Mouse (Mus musculus): ENCODE data around the gene 9030025P20Rik. TPM values are rescaled to one million over a fixed set of nuclear protein-coding genes. Genes with fewer than 3 reads are reported as not detected.
"Not testable (repeated sequence)": the region's sequence is repeated elsewhere in the genome, so short reads cannot be mapped to it uniquely, and the experiment has no call there.

9030025P20Rik gene
- 10.1 and 13.0 TPM in 2 replicates for polyA plus RNA-seq (2014; fragmentation: Nextera tagmentation; extraction: Ambion mirVana)

- not testable (repeated sequence) for H3K4me2 ChIP-seq (replicated peaks; ENCODE audit: low read depth, low read length); H3K4me3 ChIP-seq (ENCODE audit: low read depth, low read length); H3K27me3 ChIP-seq (ENCODE audit: control insufficient read depth, insufficient read depth, low read length); H3K4me1 ChIP-seq (replicated peaks; ENCODE audit: control insufficient read depth, insufficient read depth, low read length); H3K9me3 ChIP-seq (ENCODE audit: control insufficient read depth, low read length); H3K36me3 ChIP-seq (ENCODE audit: control insufficient read depth, insufficient read depth, low read length); H3K9ac ChIP-seq (ENCODE audit: low read depth, low read length); H3K27ac ChIP-seq (ENCODE audit: low read depth, low read length); DNase-seq (ENCODE audit: low spot score)
- ATAC-seq (ENCODE audit: low FRiP score): peak; percentile 98
- no CpG with 5 or more reads among the region's 60 CpGs for WGBS
Observed at GRCm38 (mm10) chr17:14978362-14979038, at the start of gene 9030025P20Rik, which contains the start of gene Gm3417. TSS of gene 9030025P20Rik (plus strand) at chr17:14978468. TSS of gene Gm3417 (minus strand) at chr17:14978790.

DNA sequence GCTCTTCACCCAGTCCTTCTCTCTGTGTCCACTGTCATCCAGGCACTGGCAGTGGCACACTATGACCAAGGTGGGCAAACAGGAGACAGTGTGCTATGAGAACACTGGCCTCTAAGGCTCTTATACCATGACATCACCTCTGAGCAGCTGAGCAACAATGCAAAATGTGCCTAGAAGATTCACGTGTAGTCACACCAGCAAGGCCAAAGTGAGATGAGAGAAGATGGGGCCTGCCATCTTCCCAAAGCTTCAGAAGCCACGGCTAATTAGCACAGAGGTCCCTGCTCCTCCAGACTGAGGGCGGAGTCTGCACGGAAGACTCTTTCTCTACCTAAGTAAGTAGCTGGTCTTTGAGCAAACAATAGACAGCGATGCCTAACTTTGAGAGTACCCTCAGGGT, 49.6 kb upstream of the 9030025P20Rik start:
- ATAC-seq (ENCODE audit: low FRiP score) (no peak), DNase-seq (ENCODE audit: low spot score) (no peak)
- no peaks in the 10 kb centered on the region for H3K4me1 ChIP-seq (replicated peaks; ENCODE audit: control insufficient read depth, insufficient read depth, low read length)
- no peak overlapping the region for H3K4me2 ChIP-seq (replicated peaks; ENCODE audit: low read depth, low read length)
- H3K4me3 ChIP-seq (ENCODE audit: low read depth, low read length): no peak overlapping the region
- no peaks in the 10 kb centered on the region for H3K27me3 ChIP-seq (ENCODE audit: control insufficient read depth, insufficient read depth, low read length)
- H3K9ac ChIP-seq (ENCODE audit: low read depth, low read length): no peak overlapping the region
- no peaks in the 10 kb centered on the region for H3K9me3 ChIP-seq (ENCODE audit: control insufficient read depth, low read length)
- H3K27ac ChIP-seq (ENCODE audit: low read depth, low read length): no peak overlapping the region
- no peaks in the 10 kb centered on the region for H3K36me3 ChIP-seq (ENCODE audit: control insufficient read depth, insufficient read depth, low read length)
- 84% methylated on average over 5 of the region's 5 CpGs for WGBS

DNA sequence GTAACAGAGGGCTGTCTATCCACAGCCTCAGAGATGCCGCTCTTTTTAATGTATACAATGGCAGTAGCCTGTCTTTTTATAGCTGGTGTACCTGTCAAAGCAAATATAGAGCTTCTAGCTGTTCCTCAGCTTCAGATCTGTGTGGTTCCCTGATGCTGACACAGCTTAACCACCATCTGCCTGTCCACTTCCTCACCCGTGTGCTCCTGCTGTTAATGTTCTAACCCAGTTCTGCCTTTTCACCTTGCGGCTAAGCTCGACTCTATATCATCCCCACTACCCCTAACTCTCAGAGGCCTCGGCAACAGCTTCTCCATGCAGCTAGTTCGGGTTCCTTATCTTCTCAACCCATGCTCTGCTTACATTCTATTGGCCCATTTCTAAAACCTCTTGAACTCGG, 47.6 kb upstream of the 9030025P20Rik start:
- DNase-seq (ENCODE audit: low spot score): no peak

DNA sequence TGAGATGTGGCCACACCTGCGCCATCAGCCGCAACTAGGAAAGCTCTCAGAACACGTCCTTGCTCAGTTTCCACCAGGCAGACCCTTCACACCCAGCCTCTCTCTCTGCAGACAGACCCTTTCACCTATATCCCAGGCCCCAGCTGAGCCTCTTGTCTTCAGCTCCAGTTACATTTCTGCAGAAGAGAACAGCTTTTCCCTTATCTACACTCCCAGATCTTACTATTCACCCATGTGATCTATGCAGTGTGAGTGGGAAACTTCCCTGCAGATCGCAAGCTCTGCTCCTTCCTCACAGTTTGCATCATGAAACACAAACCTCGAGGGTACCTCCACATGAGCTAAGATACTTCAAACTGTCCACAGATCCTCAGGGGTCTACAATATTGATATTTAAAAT, 46.8 kb upstream of the 9030025P20Rik start:
- no peak overlapping the region for H3K27ac ChIP-seq (ENCODE audit: low read depth, low read length)
- ATAC-seq (ENCODE audit: low FRiP score) (no peak), DNase-seq (ENCODE audit: low spot score) (no peak)
- H3K4me3 ChIP-seq (ENCODE audit: low read depth, low read length): no peak overlapping the region
- no peaks in the 10 kb centered on the region for H3K27me3 ChIP-seq (ENCODE audit: control insufficient read depth, insufficient read depth, low read length)
- no peak overlapping the region for H3K9ac ChIP-seq (ENCODE audit: low read depth, low read length)
- H3K4me2 ChIP-seq (replicated peaks; ENCODE audit: low read depth, low read length): no peak overlapping the region
- no peaks in the 10 kb centered on the region for H3K4me1 ChIP-seq (replicated peaks; ENCODE audit: control insufficient read depth, insufficient read depth, low read length)
- 89% methylated on average over 5 of the region's 5 CpGs for WGBS
- no peaks in the 10 kb centered on the region for H3K9me3 ChIP-seq (ENCODE audit: control insufficient read depth, low read length)
- no peaks in the 10 kb centered on the region for H3K36me3 ChIP-seq (ENCODE audit: control insufficient read depth, insufficient read depth, low read length)

More for the DNA sequence above, 47.6 kb upstream of the 9030025P20Rik start:
- Histone ChIP-seq H3K36me3 (ENCODE audit: control insufficient read depth, insufficient read depth, low read length) (no peaks in the 10 kb centered on the region), H3K4me1 (replicated peaks; ENCODE audit: control insufficient read depth, insufficient read depth, low read length) (no peaks in the 10 kb centered on the region), H3K9ac (ENCODE audit: low read depth, low read length) (no peak overlapping the region), H3K4me2 (replicated peaks; ENCODE audit: low read depth, low read length) (no peak overlapping the region), H3K9me3 (ENCODE audit: control insufficient read depth, low read length) (no peaks in the 10 kb centered on the region), H3K27ac (ENCODE audit: low read depth, low read length) (no peak overlapping the region), H3K4me3 (ENCODE audit: low read depth, low read length) (no peak overlapping the region), H3K27me3 (ENCODE audit: control insufficient read depth, insufficient read depth, low read length) (no peaks in the 10 kb centered on the region)
- ATAC-seq (ENCODE audit: low FRiP score): no peak
- WGBS: 92% methylated on average over 7 of the region's 7 CpGs

- not testable (repeated sequence) for ATAC-seq (ENCODE audit: low FRiP score); DNase-seq (ENCODE audit: low spot score); H3K36me3 ChIP-seq (ENCODE audit: control insufficient read depth, insufficient read depth, low read length); H3K4me2 ChIP-seq (replicated peaks; ENCODE audit: low read depth, low read length); H3K9ac ChIP-seq (ENCODE audit: low read depth, low read length); H3K27me3 ChIP-seq (ENCODE audit: control insufficient read depth, insufficient read depth, low read length); H3K4me3 ChIP-seq (ENCODE audit: low read depth, low read length); H3K27ac ChIP-seq (ENCODE audit: low read depth, low read length); H3K4me1 ChIP-seq (replicated peaks; ENCODE audit: control insufficient read depth, insufficient read depth, low read length); H3K9me3 ChIP-seq (ENCODE audit: control insufficient read depth, low read length)
- 84% methylated on average over 14 of the region's 14 CpGs for WGBS
Observed at GRCm38 (mm10) chr17:14935280-14935679, 43.0 kb upstream of the 9030025P20Rik start.

DNA sequence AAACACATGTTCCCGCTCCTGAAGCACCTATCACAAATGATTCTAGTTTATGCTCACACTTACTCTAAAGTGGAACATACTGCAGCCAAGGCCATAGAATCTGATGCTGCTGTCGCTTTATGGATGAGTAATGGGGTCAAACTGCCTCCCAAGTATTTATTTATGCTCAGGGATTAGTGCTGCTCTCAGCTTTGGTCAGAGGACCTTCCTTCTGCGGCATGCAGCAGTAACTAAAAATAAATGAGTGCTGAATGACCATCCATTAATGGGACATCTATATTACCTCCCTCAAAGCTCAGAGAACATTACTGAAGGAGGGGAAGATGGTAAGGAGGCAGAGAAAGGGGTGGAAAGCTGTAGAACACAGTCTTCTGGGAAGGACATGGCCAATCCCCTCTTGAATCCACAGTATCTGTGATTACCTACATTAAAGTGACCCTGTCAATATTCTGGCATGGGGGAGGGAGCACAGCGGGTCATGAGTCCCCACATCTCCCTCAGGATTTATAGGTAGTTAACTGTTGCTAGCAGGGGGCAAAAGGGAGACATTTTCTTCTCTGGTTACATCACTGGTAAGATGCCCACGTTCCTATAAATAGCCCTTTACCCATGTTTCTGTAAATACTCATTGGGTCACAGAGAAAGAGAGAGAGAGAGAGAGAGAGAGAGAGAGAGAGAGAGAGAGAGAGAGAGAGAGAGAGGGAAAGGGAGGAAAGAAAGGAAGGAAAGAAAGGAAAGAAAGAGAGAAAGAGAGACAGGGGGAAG, 42.2 kb upstream of the 9030025P20Rik start:
- 73% methylated on average over 5 of the region's 5 CpGs for WGBS
- Histone ChIP-seq H3K4me1 (replicated peaks; ENCODE audit: control insufficient read depth, insufficient read depth, low read length) (no peaks in the 10 kb centered on the region), H3K27ac (ENCODE audit: low read depth, low read length) (no peak overlapping the region), H3K9me3 (ENCODE audit: control insufficient read depth, low read length) (no peaks in the 10 kb centered on the region), H3K4me3 (ENCODE audit: low read depth, low read length) (no peak overlapping the region), H3K36me3 (ENCODE audit: control insufficient read depth, insufficient read depth, low read length) (no peaks in the 10 kb centered on the region), H3K9ac (ENCODE audit: low read depth, low read length) (no peak overlapping the region), H3K27me3 (ENCODE audit: control insufficient read depth, insufficient read depth, low read length) (no peaks in the 10 kb centered on the region), H3K4me2 (replicated peaks; ENCODE audit: low read depth, low read length) (no peak overlapping the region)
- DNase-seq (ENCODE audit: low spot score) (no peak), ATAC-seq (ENCODE audit: low FRiP score) (no peak)

GRCm38 (mm10) chr17:14942181-14942580, 36.1 kb upstream of the 9030025P20Rik start:
- peak overlapping the region; percentile 56 for H3K4me2 ChIP-seq (replicated peaks; ENCODE audit: low read depth, low read length)
- ATAC-seq (ENCODE audit: low FRiP score); H3K36me3 ChIP-seq (ENCODE audit: control insufficient read depth, insufficient read depth, low read length); H3K27ac ChIP-seq (ENCODE audit: low read depth, low read length); H3K9me3 ChIP-seq (ENCODE audit: control insufficient read depth, low read length); H3K27me3 ChIP-seq (ENCODE audit: control insufficient read depth, insufficient read depth, low read length); H3K4me1 ChIP-seq (replicated peaks; ENCODE audit: control insufficient read depth, insufficient read depth, low read length); DNase-seq (ENCODE audit: low spot score); H3K9ac ChIP-seq (ENCODE audit: low read depth, low read length): not testable (repeated sequence)
- 53% methylated on average over 6 of the region's 6 CpGs for WGBS
- H3K4me3 ChIP-seq (ENCODE audit: low read depth, low read length): peak overlapping the region; percentile 89

- Histone ChIP-seq H3K9ac (ENCODE audit: low read depth, low read length) (peak within 1 kb of the TSS; percentile 84), H3K36me3 (ENCODE audit: control insufficient read depth, insufficient read depth, low read length) (no peaks in the 10 kb centered on the region), H3K9me3 (ENCODE audit: control insufficient read depth, low read length) (no peaks in the 10 kb centered on the region), H3K27me3 (ENCODE audit: control insufficient read depth, insufficient read depth, low read length) (no peaks in the 10 kb centered on the region), H3K4me2 (replicated peaks; ENCODE audit: low read depth, low read length) (peak within 1 kb of the TSS; percentile 95), H3K4me3 (ENCODE audit: low read depth, low read length) (peak within 1 kb of the TSS; percentile 89), H3K27ac (ENCODE audit: low read depth, low read length) (peak within 1 kb of the TSS; percentile 77), H3K4me1 (replicated peaks; ENCODE audit: control insufficient read depth, insufficient read depth, low read length) (0 out of 2 replicates have a peak, but pooled peaks cover 3% of the 10 kb centered on the region)
- under 1% methylated on average over 54 of the region's 54 CpGs for whole genome bisulfite sequencing
- ATAC-seq (ENCODE audit: low FRiP score) (peak; percentile 99), DNase-seq (ENCODE audit: low spot score) (peak; percentile 100)
Observed at GRCm38 (mm10) chr17:14943009-14943728, 35.1 kb upstream of the 9030025P20Rik start, which contains the start of the genes Wdr27 and 1600012H06Rik. TSS of gene Wdr27 (minus strand) at chr17:14943158. TSS of gene 1600012H06Rik (plus strand) at chr17:14943184.

Measured in hindbrain, embryonic 11.5 days (tissue).